Mouse (Mus musculus) heart, adult 10 weeks (tissue): ENCODE results near the gene Cd37. TPM values are rescaled to one million over a fixed set of nuclear protein-coding genes. Genes with fewer than 3 reads are reported as not detected.

Source experiments
- polyA plus RNA-seq: library from polyadenylated mRNA; stranded (reverse); fragments of 350-450 nt; fragmentation: Illumina TruSeq; extraction: RNeasy Lipid Tissue Mini Kit (QIAGEN cat#74804); gene quantifications from one replicate; pipeline ENCODE4 v1.2.3, GENCODE M21; 2014; ENCODE audit warnings: low read depth, low replicate concordance

Cd37 gene
- 3.0 TPM for polyA plus RNA-seq

DNA sequence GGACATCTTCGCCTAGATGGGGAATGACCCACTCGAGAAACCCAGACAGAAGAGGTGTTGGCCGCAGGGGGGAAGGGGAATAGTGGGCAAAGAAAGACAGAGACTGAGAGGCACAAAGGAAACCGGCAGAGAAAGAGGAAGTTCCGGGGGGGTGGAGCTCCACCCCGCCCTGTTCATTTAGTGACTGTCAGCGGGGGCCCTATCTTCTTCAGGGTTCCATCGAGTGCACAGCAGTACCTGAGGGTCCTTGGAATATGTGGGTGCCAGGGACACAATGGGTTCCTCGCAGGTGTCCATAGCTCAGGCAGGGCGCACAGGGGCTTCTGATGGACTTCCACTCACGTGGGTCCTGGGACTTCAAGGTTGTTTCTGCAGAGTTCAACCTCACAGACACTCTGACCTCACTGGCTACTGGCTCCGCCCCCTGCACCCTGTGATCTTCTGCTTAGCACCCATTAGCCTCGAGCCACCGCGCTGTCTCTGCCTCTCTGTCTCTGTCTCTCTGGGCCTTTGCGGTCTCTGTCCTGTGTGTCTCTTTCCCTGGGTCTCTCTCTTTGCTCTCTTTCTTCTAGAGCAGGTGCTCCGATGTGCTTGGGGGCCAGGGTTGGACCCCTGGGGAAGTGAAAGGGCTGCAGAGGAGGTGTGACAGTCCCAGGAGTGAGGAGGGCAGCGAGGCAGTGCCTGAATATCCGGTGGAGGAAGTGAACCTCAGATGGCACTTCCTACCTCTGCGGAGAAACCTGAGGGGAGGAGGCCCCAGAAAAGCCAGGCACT is at the start of gene Cd37:
Gene Cd37, minus strand, starts transcription at position 393 of the 774 bp plus-strand sequence.

DNA sequence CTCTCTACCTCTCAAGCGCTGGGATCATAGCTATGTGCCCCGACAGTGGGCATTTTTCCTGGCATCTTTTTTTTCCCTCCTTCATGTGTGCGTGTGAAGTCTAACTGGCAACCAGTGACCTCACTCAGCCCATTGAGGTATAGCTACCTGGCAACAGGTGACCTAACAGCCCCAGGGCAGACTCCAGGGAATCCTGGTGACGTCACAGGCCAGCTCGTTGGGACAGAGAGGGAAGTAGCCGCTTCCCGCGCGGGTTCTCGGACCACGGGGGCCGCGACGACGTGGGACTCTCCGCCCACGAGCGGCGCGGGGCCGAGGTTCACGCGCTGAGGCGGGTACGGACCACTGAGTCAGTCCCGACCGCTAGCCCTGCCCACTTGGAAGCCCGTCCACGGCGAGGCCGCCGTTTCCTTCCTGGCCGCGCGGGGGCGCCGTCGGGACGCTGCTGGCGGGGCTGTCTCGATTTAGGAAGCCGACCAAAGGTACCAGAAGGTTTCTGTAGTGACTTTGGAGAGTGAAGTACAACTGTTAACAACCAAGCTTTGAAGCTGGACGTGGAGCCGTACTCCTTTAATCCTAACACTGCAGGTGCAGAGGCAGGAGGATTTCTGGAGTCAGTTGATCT is 38.3 kb upstream of the Cd37 start, which contains the start of gene Slc6a21:
Gene Slc6a21, plus strand, starts transcription at position 378 of the 625 bp plus-strand sequence.

DNA sequence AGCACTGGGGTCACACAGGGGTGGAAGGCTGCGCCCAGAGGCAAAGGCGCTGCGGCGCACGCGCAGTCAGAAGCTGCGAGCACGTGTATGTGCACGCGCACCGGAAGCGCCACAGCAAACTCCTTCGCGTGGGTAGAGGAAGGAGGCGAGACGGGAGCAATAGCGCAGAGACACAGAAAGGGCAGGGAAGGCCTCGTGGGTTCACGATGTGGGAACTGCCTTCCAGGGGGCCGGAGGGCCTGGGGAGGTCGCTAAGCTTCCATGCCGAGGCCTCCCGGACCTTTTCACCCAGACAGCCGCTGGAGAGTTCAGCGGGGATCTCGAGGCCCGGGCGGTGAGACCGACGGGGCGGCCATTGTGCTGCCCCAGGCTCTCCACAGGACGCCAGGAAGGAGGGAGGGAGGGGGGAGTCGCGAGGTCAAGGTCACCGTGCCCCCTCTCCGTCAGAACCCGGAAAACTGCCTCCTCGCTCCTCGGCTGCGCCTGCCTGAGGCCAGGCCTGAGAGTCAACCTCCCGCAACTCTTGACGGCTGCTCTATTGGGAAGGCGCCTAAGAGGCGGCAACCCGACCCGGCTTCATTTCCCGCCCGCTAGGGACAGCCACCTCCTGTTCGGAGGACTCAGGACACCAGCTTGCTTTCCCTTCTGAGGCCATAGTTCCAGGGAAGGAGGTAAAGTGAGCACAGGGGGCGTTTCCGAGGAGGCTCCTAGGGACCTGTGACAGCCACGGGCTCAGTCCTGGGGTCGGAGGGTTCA is 1.9 kb upstream of the Cd37 start, which contains the start of gene Slc6a16:
Gene Slc6a16, plus strand, starts transcription at position 453 of the 756 bp plus-strand sequence.

DNA sequence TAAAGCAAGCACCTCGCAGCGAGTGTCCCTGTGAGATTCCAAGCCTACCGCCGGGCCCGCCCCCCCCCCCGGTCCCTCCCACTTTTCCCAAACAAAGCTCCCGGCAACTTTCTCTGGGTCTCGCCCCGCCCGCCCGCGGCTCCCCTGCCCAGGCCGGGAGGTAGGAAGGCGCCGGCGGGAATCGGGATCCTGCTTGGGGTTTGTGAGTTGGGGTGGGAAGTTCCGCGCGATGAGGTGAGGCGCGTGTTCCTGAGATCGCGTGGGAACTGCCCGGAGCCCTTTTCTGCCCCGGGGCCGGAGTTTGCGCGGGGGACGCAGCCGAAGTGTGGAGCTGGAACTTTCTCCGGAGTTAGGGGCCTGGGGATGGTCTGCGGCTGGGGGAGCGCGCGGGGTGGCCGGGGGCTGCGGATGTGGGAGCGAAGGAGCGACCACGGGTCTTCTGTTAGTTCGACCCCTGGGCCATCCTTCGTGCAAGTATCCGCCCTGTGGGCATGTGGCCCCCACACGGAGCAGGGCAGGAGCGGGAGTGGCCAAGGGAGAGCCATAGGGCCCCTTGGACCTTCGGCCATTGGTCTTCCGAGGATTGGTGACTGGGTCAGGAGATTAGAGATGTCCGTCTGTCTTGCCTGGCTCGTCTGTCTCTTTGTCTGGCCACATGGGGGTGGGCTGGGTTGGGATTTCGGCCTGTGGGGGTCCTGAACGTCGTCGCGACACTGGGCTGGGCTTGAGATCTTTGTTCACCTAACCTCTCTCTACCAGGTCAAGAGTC is 23.1 kb downstream of the Cd37 start, which contains the start of gene Tead2:
Gene Tead2, plus strand, starts transcription at position 81 of the 769 bp plus-strand sequence.

DNA sequence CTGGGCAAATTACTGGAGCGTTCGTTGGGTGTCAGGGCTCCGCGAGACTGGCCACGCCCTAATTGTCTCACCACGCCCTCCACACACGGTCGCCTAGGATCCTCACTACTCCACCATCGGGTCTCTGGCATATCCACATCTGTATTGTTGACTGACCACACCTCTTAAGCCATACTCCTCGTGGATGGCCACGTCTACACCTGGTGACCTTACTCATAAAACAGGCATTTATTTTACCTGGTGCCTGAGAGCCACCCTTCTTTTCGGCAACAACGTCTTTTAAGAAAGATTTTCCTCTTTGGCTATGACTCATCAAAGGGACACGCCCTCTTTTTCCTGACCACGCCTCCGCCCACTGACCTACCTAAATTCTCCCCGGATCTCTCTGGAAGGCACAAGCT is 27.1 kb downstream of the Cd37 start, which contains the start of gene Dkkl1:
Gene Dkkl1, minus strand, starts transcription at position 297 of the 401 bp plus-strand sequence.

DNA sequence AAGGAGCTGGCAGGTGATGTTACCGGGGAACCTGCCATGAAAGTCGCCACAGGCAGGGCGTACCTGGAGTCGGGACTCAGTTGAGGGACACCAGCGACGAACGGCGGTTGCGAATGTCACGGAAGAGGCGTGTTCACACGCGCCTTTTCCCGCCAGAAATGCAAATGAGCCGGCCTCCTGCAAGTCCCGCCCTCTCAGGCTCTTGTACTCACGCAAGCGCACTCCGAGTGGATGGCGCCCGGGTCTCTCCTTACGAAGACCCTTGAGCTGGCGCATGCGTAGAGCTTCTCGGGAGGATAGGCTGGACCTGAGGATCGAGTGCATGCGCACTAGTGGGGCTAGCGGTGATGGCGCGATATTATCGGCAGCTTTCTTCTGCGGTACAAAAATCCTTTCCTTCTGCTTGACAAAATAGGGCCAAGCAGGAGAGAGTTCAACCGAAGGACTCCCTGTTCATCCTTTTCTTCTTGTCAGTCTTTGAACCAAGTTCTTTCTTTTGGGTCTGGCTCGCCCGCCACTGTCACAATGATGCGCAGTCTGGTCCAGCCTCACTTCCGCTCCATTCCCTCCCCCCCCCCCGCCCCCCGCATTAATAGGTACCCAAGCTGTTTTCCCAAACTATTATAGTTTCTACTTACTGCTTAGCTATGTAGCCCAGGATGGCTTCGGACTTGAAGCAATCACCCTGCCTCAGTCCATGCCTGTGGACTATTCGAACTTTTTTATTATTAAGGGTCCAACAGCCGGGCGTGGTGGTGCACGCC is 34.4 kb downstream of the Cd37 start, which contains the start of gene Ccdc155:
Gene Ccdc155, minus strand, starts transcription at position 513 of the 764 bp plus-strand sequence.

Other genes starting within 250 kb of the Cd37 start
- gene Irf3, start 241.5 kb downstream of the Cd37 start, polyA plus RNA-seq = 72.3 TPM
- 12.3 TPM for gene Bcl2l12, start 240.4 kb downstream of the Cd37 start, polyA plus RNA-seq
- 34.5 TPM for gene Scaf1, start 222.8 kb downstream of the Cd37 start, polyA plus RNA-seq
- gene Rras, start 221.2 kb downstream of the Cd37 start, polyA plus RNA-seq = 57.4 TPM
- 13.2 TPM for gene Prr12, start 186.2 kb downstream of the Cd37 start, polyA plus RNA-seq
- gene Nosip, start 176.7 kb downstream of the Cd37 start, polyA plus RNA-seq = 40.7 TPM
- gene Prrg2, start 176.4 kb downstream of the Cd37 start, polyA plus RNA-seq = 12.4 TPM
- gene Rcn3, start 146.9 kb downstream of the Cd37 start, polyA plus RNA-seq = 40.8 TPM
- gene Fcgrt, start 135.3 kb downstream of the Cd37 start, polyA plus RNA-seq = 83.1 TPM
- gene Rps11, start 114.7 kb downstream of the Cd37 start, polyA plus RNA-seq = 641 TPM
- 958 TPM for gene Rpl13a, start 110.4 kb downstream of the Cd37 start, polyA plus RNA-seq
- not detected for gene Gm45713, start 102.9 kb downstream of the Cd37 start, polyA plus RNA-seq
- 21.0 TPM for gene Flt3l, start 102.7 kb downstream of the Cd37 start, polyA plus RNA-seq
- 41.4 TPM for gene Pih1d1, start 84.8 kb downstream of the Cd37 start, polyA plus RNA-seq
- gene Aldh16a1, start 84.5 kb downstream of the Cd37 start, polyA plus RNA-seq = 16.5 TPM
- 27.4 TPM for gene Slc17a7, start 75.2 kb downstream of the Cd37 start, polyA plus RNA-seq
- gene Gfy, start 59.5 kb downstream of the Cd37 start, polyA plus RNA-seq = not detected
- not detected for gene Pth2, start 58.1 kb downstream of the Cd37 start, polyA plus RNA-seq
- not detected for gene Ccdc155, start 34.2 kb downstream of the Cd37 start, polyA plus RNA-seq
- gene Dkkl1, start 27.0 kb downstream of the Cd37 start, polyA plus RNA-seq = not detected
- 7.8 TPM for gene Tead2, start 23.4 kb downstream of the Cd37 start, polyA plus RNA-seq
- gene Slc6a16, start 2.0 kb upstream of the Cd37 start, polyA plus RNA-seq = not detected
- not detected for gene Slc6a21, start 38.4 kb upstream of the Cd37 start, polyA plus RNA-seq
- gene Trpm4, start 94.7 kb upstream of the Cd37 start, polyA plus RNA-seq = 31.0 TPM
- gene Hrc, start 96.2 kb upstream of the Cd37 start, polyA plus RNA-seq = 1,149 TPM
- 0.24 TPM for gene Ppfia3, start 127.9 kb upstream of the Cd37 start, polyA plus RNA-seq
- gene Lin7b, start 131.5 kb upstream of the Cd37 start, polyA plus RNA-seq = 1.2 TPM
- 154 TPM for gene Snrnp70, start 156.6 kb upstream of the Cd37 start, polyA plus RNA-seq
- gene Kcna7, start 166.5 kb upstream of the Cd37 start, polyA plus RNA-seq = 4.3 TPM
- 0.24 TPM for gene Ntf5, start 174.6 kb upstream of the Cd37 start, polyA plus RNA-seq
- gene Lhb, start 181.7 kb upstream of the Cd37 start, polyA plus RNA-seq = not detected
- 80.5 TPM for gene Gys1, start 195.7 kb upstream of the Cd37 start, polyA plus RNA-seq
- 27.2 TPM for gene Ruvbl2, start 199.0 kb upstream of the Cd37 start, polyA plus RNA-seq
- gene Ftl1, start 220.8 kb upstream of the Cd37 start, polyA plus RNA-seq = 688 TPM
- 36.8 TPM for gene Bax, start 227.8 kb upstream of the Cd37 start, polyA plus RNA-seq
- gene Tulp2, start 242.8 kb upstream of the Cd37 start, polyA plus RNA-seq = not detected
- 1.7 TPM for gene Gm45808, start 247.7 kb upstream of the Cd37 start, polyA plus RNA-seq
- gene Dhdh, start 249.7 kb upstream of the Cd37 start, polyA plus RNA-seq = 13.6 TPM